Mouse (Mus musculus) limb, embryonic 14.5 days (tissue): Measurements from ENCODE around the gene Flt4. TPM values are rescaled to one million over a fixed set of nuclear protein-coding genes. Genes with fewer than 3 reads are reported as not detected.
A peak's percentile ranks its signal among the peaks of the same experiment; 100 is the strongest.

Experiments used
- ATAC-seq: fragments of 200-750 bp; cut with Nextera tagmentation; 2 replicates; pipeline ENCODE4 v1.8.0; 2017; ENCODE audit warnings: low read depth, moderate number of reproducible peaks, moderate TSS enrichment; ENCODE audit not compliant: low FRiP score
- DNase-seq: peaks from one replicate; pipeline ENCODE4 v3.0.0-alpha.2; 2015; ENCODE audit warnings: low spot score
- H3K27ac ChIP-seq: fragments of 300-500 bp; sonication (generic); replicated peaks from 2 replicates; pipeline ENCODE4 v1.5.1; 2014; ENCODE audit warnings: low read depth, mild to moderate bottlenecking, low read length, moderate library complexity, mixed read lengths
- H3K27me3 ChIP-seq: fragments of 300-500 bp; sonication (generic); 2 replicates; pipeline ENCODE4 v1.6.1; 2014; ENCODE audit warnings: low read length, mixed read lengths; ENCODE audit not compliant: control insufficient read depth, insufficient read depth
- H3K36me3 ChIP-seq: fragments of 300-500 bp; sonication (generic); 2 replicates; pipeline ENCODE4 v1.6.1; 2014; ENCODE audit warnings: mild to moderate bottlenecking, low read length, moderate library complexity, mixed read lengths; ENCODE audit not compliant: control insufficient read depth, insufficient read depth
- H3K4me1 ChIP-seq: fragments of 300-500 bp; sonication (generic); 2 replicates; pipeline ENCODE4 v1.6.1; 2014; ENCODE audit warnings: antibody characterized with exemption, low read length, mixed read lengths; ENCODE audit not compliant: control insufficient read depth, insufficient read depth
- H3K4me2 ChIP-seq: fragments of 300-500 bp; sonication (generic); replicated peaks from 2 replicates; pipeline ENCODE4 v1.6.1; 2014; ENCODE audit warnings: low read depth, mild to moderate bottlenecking, low read length, moderate library complexity; ENCODE audit not compliant: severe bottlenecking
- H3K4me3 ChIP-seq: fragments of 300-500 bp; sonication (generic); replicated peaks from 2 replicates; pipeline ENCODE4 v1.5.1; 2014; ENCODE audit warnings: low read length
- H3K9ac ChIP-seq: fragments of 300-500 bp; sonication (generic); 2 replicates; pipeline ENCODE4 v1.6.1; 2014; ENCODE audit warnings: mild to moderate bottlenecking, low read depth, low read length, moderate library complexity; ENCODE audit not compliant: severe bottlenecking
- H3K9me3 ChIP-seq: fragments of 300-500 bp; sonication (generic); 2 replicates; pipeline ENCODE4 v1.6.1; 2016; ENCODE audit warnings: low read length; ENCODE audit not compliant: control insufficient read depth
- POLR2A ChIP-seq: fragments of 200-500 bp; IDR thresholded peaks from 2 replicates; pipeline ENCODE4 v1.8.0; 2012; ENCODE audit warnings: inconsistent platforms, mild to moderate bottlenecking, moderate library complexity, borderline replicate concordance; ENCODE audit not compliant: insufficient read depth, insufficient read length; ENCODE audit errors: extremely low read depth
- WGBS: fragments of 180-500 bp; shearing (Covaris S2); extraction: QIAGEN DNeasy Blood & Tissue Kit; methylation state at CpG from one replicate; pipeline ENCODE4 v1.1.7; 2014; 5-methylcytosine and 5-hydroxymethylcytosine counted together
- polyA plus RNA-seq, 2 experiments: library from polyadenylated mRNA; depleted of rRNA in 1 of 2; stranded (reverse) in 1 of 2; unstranded in 1 of 2; fragments of >200 nt; fragmentation: Nextera tagmentation in 1 of 2; extraction: Ambion mirVana in 1 of 2; gene quantifications; 2 replicates each; pipeline versions ENCODE4 v1.2.1 to v1.2.3; 2012 to 2014

Flt4 gene
- polyA plus RNA-seq, 2 experiments, result 6.8 to 7.1 TPM

- no peak for TF ChIP-seq POLR2A
- Histone ChIP-seq H3K4me1 (peaks cover 3% of the 10 kb centered on the region; the same call in 1 of the 2 replicates), H3K27me3 (peaks cover 50% of the 10 kb centered on the region), H3K9me3 (no peaks in the 10 kb centered on the region), H3K27ac (no peak overlapping the region), H3K9ac (no peak overlapping the region), H3K36me3 (no peaks in the 10 kb centered on the region), H3K4me2 (no peak overlapping the region; the same call in 1 of the 2 replicates), H3K4me3 (peak overlapping the region; percentile 10; the same call in 1 of the 2 replicates)
- WGBS, result 4% methylated on average over 20 of the region's 22 CpGs
- DNase-seq (no peak), ATAC-seq (no peak)
Observed at GRCm38 (mm10) chr11:49634101-49634500, 25.0 kb downstream of the Flt4 start.

GRCm38 (mm10) chr11:49635671-49636070 lies 26.6 kb downstream of the Flt4 start:
- H3K36me3 ChIP-seq, result no peaks in the 10 kb centered on the region
- ATAC-seq, result no peak
- TF ChIP-seq POLR2A, result no peak
- no peak overlapping the region for H3K4me3 ChIP-seq
- no peak overlapping the region for H3K4me2 ChIP-seq
- H3K27ac ChIP-seq, result no peak overlapping the region
- no peaks in the 10 kb centered on the region for H3K9me3 ChIP-seq
- 58% methylated on average over 6 of the region's 6 CpGs for WGBS
- peaks cover 50% of the 10 kb centered on the region for H3K27me3 ChIP-seq
- no peak for DNase-seq
- H3K9ac ChIP-seq, result no peak overlapping the region
- peaks cover 3% of the 10 kb centered on the region; the same call in 1 of the 2 replicates for H3K4me1 ChIP-seq

- DNase-seq, result no peak
- H3K4me2 ChIP-seq, result no peak overlapping the region
- no peak for ATAC-seq
- no peak overlapping the region for H3K9ac ChIP-seq
- peaks cover 3% of the 10 kb centered on the region; the same call in 1 of the 2 replicates for H3K4me1 ChIP-seq
- no peak for TF ChIP-seq POLR2A
- H3K9me3 ChIP-seq, result no peaks in the 10 kb centered on the region
- H3K27ac ChIP-seq, result no peak overlapping the region
- peaks cover 50% of the 10 kb centered on the region for H3K27me3 ChIP-seq
- WGBS, result 4% methylated on average over 11 of the region's 11 CpGs
- no peak overlapping the region for H3K4me3 ChIP-seq
- no peaks in the 10 kb centered on the region for H3K36me3 ChIP-seq
Observed at GRCm38 (mm10) chr11:49636449-49636848, 27.4 kb downstream of the Flt4 start.

- 57% methylated on average over 7 of the region's 8 CpGs for WGBS
Observed at GRCm38 (mm10) chr11:49645677-49646076, 36.6 kb downstream of the Flt4 start.

GRCm38 (mm10) chr11:49650113-49650993 lies 41.3 kb downstream of the Flt4 start:
- no peaks in the 10 kb centered on the region for H3K9me3 ChIP-seq
- ATAC-seq, result no peak
- peaks cover 7% of the 10 kb centered on the region; the same call in 1 of the 2 replicates for H3K4me1 ChIP-seq
- no peak for TF ChIP-seq POLR2A
- H3K9ac ChIP-seq, result no peak overlapping the region
- no peak overlapping the region for H3K27ac ChIP-seq
- H3K27me3 ChIP-seq, result no peaks in the 10 kb centered on the region
- DNase-seq, result peak; percentile 43
- H3K4me3 ChIP-seq, result no peak overlapping the region
- no peaks in the 10 kb centered on the region for H3K36me3 ChIP-seq
- 47% methylated on average over 18 of the region's 18 CpGs for WGBS
- no peak overlapping the region for H3K4me2 ChIP-seq

More at GRCm38 (mm10) chr11:49645677-49646076, 36.6 kb downstream of the Flt4 start:
- Histone ChIP-seq H3K27ac (no peak overlapping the region), H3K4me2 (no peak overlapping the region), H3K27me3 (no peaks in the 10 kb centered on the region), H3K36me3 (no peaks in the 10 kb centered on the region), H3K4me3 (no peak overlapping the region), H3K9ac (no peak overlapping the region), H3K4me1 (0 out of 2 replicates have a peak, but pooled peaks cover 2% of the 10 kb centered on the region), H3K9me3 (no peaks in the 10 kb centered on the region)
- DNase-seq (no peak), ATAC-seq (peak; percentile 15; the same call in 1 of the 2 replicates)
- no peak for TF ChIP-seq POLR2A
